Mouse (Mus musculus) MEL-GATA-1-ER (cell line): Measurements from ENCODE around the gene H2-M5.
"Not testable (repeated sequence)": the region's sequence is repeated elsewhere in the genome, so short reads cannot be mapped to it uniquely, and the experiment has no call there.

ENCODE experiments used
- DNase-seq: peaks from one replicate; pipeline ENCODE4 v3.0.0-alpha.2; 2012; ENCODE audit warnings: low read depth; ENCODE audit errors: extremely low read depth

H2-M5 gene

DNA sequence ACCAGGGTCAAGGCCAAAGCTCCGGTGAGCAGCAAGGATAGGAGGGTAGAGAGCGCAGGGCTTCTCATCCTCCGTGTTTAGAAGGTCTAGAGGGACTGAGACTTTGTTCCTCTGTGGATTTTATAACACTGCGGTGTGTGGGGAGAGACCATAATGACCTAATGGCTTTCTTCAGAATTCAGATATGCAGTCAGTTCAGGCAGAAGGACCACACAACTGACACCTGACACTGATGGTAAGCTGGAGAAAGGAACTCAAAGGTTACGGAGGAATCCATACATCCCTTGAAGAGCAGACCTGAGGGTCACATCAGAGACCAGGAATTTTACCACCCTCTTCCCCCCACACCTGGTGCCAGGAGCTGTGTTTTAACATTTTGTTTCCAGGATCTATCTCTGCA, at the start of gene H2-M5:
Gene H2-M5, minus strand, starts transcription at position 101 of the 400 bp plus-strand sequence.
- DNase-seq: no peak

DNA sequence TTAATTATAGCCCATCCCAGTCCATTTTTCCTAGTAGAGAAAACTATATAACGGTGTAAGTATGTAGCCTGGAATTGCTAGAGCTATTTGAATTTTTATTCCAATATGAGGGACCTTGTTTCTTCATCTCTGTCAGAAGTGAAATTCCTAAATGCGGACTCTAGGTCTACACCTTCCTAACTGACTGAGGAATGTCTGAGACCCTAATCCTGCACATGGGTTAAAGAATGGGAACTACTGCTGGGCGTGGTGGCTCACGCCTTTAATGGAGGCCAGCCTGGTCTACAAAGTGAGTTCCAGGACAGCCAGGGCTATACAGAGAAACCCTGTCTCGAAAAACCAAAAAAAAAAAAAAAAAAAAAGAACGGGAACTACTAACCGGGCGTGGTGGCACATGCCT, 39.8 kb upstream of the H2-M5 start:
- DNase-seq: no peak

GRCm38 (mm10) chr17:37028683-37029120, 39.4 kb upstream of the H2-M5 start:
- peak; percentile 76 for DNase-seq

DNA sequence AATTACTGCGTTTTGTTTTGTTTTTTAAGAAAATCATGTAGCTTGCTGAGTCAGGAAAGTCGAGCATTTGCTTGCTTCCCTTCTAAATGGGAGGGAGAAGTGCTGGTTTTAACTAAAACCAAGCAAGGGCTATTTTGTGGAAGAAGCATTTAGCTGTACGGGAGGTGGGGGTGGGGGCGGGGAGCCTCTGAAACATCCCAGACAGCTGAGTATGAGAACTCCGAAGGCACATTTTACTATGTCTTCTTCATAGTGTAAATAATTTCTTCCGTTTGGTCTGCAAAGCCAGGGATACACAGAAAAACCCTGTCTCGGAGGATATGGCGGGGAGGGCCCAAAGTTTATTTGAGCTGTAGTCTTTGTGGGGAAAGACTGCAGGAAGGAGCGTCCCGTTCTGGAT, 38.9 kb upstream of the H2-M5 start:
- no peak for DNase-seq

DNA sequence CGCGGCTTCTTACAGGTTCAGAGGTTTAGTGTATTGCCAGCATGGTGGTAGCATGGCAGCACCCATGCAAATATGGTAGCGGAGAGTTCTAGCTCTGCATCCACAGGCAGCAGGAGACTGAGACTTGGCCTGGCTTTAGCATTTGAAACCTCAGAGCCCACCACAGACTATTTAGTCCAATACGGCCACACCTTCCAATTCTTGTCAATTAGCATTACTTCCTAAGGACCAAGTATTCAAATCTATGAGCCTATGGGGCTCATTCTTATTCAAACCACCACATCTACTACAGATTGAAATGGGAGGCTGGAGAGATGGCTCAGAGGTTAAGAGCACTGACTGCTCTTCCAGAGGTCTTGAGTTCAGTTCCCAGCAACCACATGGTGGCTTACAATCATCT, 38.1 kb upstream of the H2-M5 start:
- DNase-seq: no peak

DNA sequence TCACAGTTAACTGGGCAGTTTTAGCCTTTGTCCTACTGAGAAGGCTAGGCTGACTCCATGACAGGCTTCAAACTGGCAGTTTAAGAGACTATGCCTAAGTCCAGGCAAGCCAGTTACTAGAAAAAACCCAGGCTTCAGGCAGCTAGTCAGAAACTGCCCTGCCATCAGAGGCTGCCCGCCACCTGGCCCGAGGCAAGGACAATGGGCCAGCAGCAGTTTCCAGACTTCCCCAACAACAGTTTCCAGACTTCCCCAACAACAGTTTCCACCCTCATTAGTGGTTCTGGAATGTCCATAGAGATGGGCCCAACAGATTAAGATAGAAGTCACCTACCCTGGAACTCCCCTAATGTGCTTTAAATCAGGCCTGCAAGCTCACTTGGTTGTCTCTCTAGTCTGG, 37.1 kb upstream of the H2-M5 start:
- no peak for DNase-seq

DNA sequence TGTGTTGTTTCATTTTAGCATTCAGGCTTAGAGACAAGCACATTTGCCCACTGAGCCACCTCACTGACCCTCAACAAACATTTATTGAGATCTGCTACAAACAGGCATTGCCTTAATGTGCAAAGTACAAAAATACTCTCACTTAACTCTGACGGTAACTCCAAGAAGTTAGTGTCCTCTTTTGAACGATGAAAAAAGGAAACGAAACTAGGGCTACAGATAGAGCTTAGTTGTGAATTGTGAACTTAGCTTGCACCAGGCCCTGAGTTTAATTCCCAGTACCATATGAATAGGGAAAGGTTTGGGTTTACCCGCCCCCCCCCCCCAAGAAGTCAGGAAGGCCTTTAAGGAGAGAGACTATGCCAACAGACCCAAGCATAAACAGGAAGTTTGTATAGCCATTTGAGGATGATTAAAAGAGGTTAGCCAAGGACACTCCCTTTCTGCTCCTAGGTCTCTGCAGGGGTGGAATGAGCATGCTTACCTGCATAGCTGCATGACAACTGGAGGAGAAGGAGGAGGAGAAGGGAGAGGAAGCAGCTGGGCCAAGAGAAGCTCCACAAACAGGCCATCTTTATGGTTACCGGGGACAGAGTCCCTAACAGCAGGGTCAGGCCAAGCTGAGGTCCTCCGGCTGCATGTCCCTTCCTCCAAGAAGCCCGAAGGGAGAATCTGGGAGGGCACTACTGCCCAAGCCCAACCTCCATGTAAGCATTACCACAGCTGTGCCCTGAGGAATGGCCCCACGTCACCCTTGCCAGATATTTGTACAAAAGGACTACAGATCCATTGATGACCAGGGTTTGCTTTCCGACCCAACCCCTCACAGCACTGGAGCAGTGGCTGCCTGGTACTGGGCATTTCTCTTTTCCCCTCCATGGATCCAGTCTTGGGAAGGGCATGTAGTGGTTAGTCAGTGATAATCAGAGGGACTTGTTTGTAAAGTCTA, 33.6 kb upstream of the H2-M5 start, which contains the start of gene Mog:
Gene Mog, minus strand, starts transcription at position 771 of the 949 bp plus-strand sequence.
- DNase-seq: no peak

DNA sequence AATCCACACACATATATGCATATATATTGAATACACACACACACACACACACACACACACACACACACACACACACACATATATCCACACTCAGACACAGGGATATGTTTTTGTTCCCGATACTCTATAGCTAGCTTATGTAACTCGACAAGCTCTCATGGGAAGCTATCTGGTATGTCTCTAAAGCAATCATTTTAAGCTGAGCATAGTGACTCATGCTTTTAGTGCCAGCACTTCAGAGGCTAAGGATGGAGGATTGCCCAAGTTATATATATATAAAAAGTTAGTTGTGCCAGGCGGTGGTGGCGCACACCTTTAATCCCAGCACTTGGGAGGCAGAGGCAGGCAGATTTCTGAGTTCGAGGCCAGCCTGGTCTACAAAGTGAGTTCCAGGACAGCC, 29.9 kb upstream of the H2-M5 start:
- DNase-seq: not testable (repeated sequence)

DNA sequence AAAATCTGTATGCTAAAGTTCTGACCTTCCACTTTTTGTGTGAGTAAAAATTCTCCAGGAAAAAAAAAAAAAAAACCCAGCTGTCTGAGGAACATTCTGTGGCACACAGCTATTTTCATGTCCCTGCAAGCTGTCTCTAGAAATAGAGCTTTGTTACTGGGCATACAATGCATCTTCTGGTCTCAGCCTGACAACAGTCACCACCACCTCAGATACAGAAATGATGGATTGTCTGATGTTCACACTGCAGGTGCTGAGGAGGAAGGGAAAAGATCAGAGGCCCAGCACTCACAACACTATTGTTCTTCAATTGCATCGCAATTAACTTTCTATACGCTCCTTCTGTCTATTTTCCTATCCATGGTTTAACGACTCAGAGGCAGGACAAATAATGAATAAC, 29.0 kb upstream of the H2-M5 start:
- DNase-seq: no peak

GRCm38 (mm10) chr17:37016333-37016732, 27.0 kb upstream of the H2-M5 start:
- no peak for DNase-seq

DNA sequence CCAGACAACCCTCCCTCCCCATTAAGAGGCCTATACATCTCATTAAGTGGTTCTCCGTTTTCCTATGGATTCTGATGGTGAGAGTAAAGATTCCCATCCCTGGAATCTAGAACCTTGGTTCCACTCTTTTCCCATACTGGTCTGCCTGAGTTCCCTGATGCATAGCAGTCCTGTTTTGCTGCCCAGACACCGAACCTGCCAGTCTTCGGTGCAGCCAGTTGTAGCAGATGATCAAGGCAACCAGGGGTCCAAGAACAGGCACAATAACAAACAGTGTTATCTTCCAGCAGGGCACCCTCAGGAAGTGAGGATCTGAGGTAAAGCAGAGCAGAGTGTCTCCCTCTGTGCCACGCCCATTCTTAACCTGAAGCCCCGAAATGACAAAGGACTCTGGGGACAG, 22.8 kb upstream of the H2-M5 start:
- DNase-seq: no peak

GRCm38 (mm10) chr17:37011719-37012118, 22.4 kb upstream of the H2-M5 start:
- no peak for DNase-seq

DNA sequence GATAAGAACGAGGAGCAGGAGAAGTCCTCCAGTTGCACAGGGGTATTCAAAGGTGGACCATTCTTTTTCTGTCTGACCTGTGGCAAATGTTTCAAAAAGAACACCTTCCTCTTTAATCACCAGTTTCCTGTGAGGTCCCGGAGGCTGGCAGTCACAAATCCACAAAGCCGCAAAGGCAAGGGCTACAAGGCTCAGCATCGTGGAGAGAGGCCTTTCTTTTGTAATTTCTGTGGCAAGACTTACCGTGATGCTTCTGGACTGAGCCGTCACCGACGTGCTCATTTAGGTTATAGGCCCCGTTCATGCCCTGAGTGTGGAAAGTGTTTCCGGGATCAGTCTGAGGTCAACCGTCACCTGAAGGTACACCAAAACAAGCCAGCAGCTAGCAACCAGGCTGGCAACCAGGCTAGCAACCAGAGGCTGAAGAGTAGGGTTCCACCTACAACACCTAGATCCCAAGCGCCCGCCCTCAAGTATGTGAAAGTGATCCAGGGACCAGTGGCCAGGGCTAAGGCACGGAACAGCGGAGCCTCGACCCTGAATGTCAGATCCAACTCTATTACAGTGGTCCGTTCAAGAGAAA, 20.2 kb upstream of the H2-M5 start:
- no peak for DNase-seq

DNA sequence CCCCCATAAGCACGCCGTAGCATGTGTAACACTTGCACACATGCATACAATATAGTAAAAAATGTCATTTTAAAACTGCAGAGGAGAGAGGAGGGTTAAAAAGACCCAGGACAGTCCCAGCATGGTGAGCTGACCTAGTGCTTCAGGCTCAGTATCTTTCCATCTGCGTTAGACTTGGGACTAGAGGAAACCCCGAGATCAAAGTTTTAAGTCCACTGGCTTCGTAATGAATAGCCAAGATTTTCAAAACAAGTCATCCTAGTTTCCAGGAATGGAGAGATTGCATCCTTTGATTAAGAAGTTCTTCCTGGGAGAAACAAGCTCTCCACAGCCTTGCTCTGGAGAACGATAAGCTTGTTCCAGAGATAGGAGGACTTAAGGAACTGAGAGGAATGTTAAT, 18.8 kb upstream of the H2-M5 start:
- DNase-seq: no peak

GRCm38 (mm10) chr17:37003366-37003765, 14.0 kb upstream of the H2-M5 start:
- DNase-seq: no peak

- DNase-seq: no peak
Measured at GRCm38 (mm10) chr17:37002364-37003330, 13.3 kb upstream of the H2-M5 start.

DNA sequence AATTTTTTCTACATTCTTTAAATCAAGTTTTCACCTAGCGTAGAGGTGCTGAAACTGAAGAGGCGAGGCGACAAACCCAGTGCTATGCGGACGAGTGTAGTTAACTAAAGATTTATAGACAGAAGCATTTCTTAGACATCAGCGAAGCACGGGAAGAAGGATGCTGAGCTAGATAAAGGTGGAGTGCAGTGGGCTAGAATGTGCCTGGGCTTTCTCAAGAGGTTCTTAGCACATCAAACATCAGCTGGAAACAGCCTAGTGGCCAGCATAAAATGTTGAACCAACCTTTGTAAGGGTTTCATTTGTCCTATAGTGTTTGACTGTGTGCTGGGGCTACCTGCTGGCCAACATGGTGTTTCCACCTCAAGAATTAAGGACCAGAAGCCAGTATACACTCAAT, 11.5 kb upstream of the H2-M5 start, which contains the start of gene Zfp57:
Gene Zfp57, plus strand, starts transcription at position 301 of the 400 bp plus-strand sequence.
- no peak for DNase-seq

DNA sequence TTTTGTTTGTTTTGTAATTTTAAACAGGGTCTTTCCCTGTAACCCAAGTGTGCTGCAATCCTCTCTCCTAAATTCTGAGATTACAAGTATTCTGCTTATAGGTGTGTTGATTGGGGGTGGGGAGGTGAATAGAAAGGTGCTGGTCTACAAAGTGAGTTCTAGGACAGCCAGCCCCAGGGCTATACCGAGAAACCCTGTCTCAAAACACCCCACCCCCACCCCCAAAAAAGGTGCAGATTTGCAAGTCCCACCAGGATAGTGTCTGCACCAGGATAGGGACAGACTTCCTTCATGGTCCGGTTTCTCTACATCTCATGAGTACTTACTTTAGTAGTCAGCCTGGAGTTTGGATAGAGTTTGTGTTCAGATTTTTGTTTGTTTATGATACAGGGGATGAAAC, 9.1 kb upstream of the H2-M5 start:
- DNase-seq: no peak

GRCm38 (mm10) chr17:36997033-36997735, 7.8 kb upstream of the H2-M5 start:
- peak; percentile 43 for DNase-seq

DNA sequence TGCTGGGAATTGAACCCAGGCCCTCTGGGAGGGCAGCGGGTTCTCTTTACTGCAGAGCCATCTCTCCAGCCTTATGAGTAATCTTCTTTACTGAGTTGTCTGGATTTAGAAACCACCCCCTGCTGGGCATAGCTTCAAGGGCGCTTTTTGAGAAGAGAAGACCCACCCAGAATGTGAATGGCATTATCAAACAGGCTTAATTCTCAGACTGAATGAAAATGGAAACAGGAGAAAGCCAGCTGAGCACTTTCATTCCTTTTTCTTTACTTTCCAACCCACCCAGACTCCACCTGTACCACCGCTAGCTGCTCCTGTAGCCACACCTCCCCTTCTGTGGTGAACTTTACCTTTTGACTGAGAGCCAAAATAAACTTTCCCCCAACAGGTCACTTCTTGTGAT, 6.1 kb upstream of the H2-M5 start:
- DNase-seq: no peak

- no peak for DNase-seq
Measured at GRCm38 (mm10) chr17:36994528-36994927, 5.2 kb upstream of the H2-M5 start.
